In the genomic region with DNA sequence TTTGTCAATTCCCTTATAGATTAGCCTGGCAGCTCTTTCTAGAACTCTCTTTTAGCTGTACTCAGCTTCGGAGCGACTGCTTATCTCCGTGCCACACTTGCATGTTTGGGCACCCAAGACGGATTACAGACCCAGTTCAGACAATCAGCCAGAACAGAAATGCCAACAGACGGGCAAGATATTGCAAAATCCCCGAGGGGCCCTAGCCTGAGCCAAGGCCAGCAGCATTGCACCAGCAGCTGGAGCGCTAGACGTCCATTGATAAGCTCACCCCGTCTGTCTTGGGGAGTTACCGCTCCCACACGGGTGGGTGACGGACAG, we compare ENCODE assay signal across 10 mouse cellular contexts. TPM values are rescaled to one million over a fixed set of nuclear protein-coding genes. Genes with fewer than 3 reads are reported as not detected.
DNase-seq lines count a peak whose midpoint lies in the region; ATAC-seq lines count a peak whose summit lies in the region.
"Had no signal": no experiment of that assay in that cellular context is flagged by ENCODE, and none has a peak within 500 bp of the region (broad histone marks: within the 10 kb centered on the region; RNA-seq: fewer than 3 reads in every experiment).

No protein-coding gene starts in this region.

- H3K36me3 ChIP-seq in heart, embryonic 15.5 days: peaks cover 18% of the 10 kb centered on the region
- H3K36me3 ChIP-seq in intestine, embryonic 15.5 days: peaks cover 13% of the 10 kb centered on the region

- peaks cover 3% of the 10 kb centered on the region for H3K4me1 ChIP-seq in heart, embryonic 15.5 days (replicated peaks)
- no peaks in the 10 kb centered on the region for H3K4me1 ChIP-seq in intestine, embryonic 15.5 days (replicated peaks)

- no peak overlapping the region for H3K4me2 ChIP-seq in heart, embryonic 15.5 days
- no peak overlapping the region for H3K4me2 ChIP-seq in intestine, embryonic 15.5 days (replicated peaks)
- H3K4me2 ChIP-seq: midbrain, embryonic 12.5 days had no signal

- no peak overlapping the region for H3K27ac ChIP-seq in heart, embryonic 15.5 days
- no peak overlapping the region for H3K27ac ChIP-seq in intestine, embryonic 15.5 days
- H3K27ac ChIP-seq: limb, embryonic 10.5 days; midbrain, embryonic 12.5 days had no signal

- 47% methylated on average over 12 of the region's 12 CpGs for WGBS in heart, embryonic 15.5 days
- WGBS in intestine, embryonic 15.5 days: 74% methylated on average over 12 of the region's 12 CpGs

- DNase-seq in heart, postnatal 36 days: no peak
- peak; percentile 83 for DNase-seq in adrenal gland, postnatal 10 days
- DNase-seq in skeletal muscle tissue, adult 2 months (ENCODE audit: low read depth, low spot score): peak; percentile 38
- DNase-seq in thymus, postnatal 36 days: no peak
- DNase-seq in ovary, postnatal 14 days (ENCODE audit: low spot score): no peak
- DNase-seq in thymus, postnatal 4 days: no peak

- no peak for ATAC-seq in heart, embryonic 15.5 days (replicated peaks; ENCODE audit: insufficient number of reproducible peaks, insufficient read depth, low FRiP score, low read depth)
- peak; percentile 14; the same call in 1 of the 2 replicates for ATAC-seq in intestine, embryonic 15.5 days

- H3K9ac ChIP-seq in heart, embryonic 15.5 days: 0 out of 2 replicates have a peak overlapping the region, but pooled peaks have one; percentile 16
- no peak overlapping the region for H3K9ac ChIP-seq in intestine, embryonic 15.5 days
- H3K9ac ChIP-seq: midbrain, embryonic 12.5 days had no signal

- H3K4me3 ChIP-seq in heart, embryonic 15.5 days: no peak overlapping the region
- no peak overlapping the region for H3K4me3 ChIP-seq in intestine, embryonic 15.5 days (replicated peaks)
- H3K4me3 ChIP-seq: limb, embryonic 10.5 days; midbrain, embryonic 12.5 days had no signal

- no peaks in the 10 kb centered on the region for H3K9me3 ChIP-seq in heart, embryonic 15.5 days (replicated peaks)
- H3K9me3 ChIP-seq in intestine, embryonic 15.5 days: no peaks in the 10 kb centered on the region
- H3K9me3 ChIP-seq: limb, embryonic 10.5 days; midbrain, embryonic 12.5 days had no signal

- intact Hi-C loops in heart, postnatal 36 days (cut with DNase I): loop anchor here (5.0 kb wide), 1 partner anchor 176 kb away; no protein-coding TSS in a partner anchor

- no peaks in the 10 kb centered on the region for H3K27me3 ChIP-seq in heart, embryonic 15.5 days
- H3K27me3 ChIP-seq in intestine, embryonic 15.5 days (replicated peaks): no peaks in the 10 kb centered on the region
- H3K27me3 ChIP-seq: midbrain, embryonic 12.5 days had no signal

RNA-seq across cellular contexts. Expression of a gene that starts 3.9 kb away (rescaled TPM):
- polyA plus RNA-seq in heart, embryonic 15.5 days (2015; fragmentation: Nextera tagmentation; extraction: Ambion mirVana): 3.0 and 4.4 TPM in 2 replicates
- total RNA-seq in heart, postnatal 36 days (2021): 10 to 100 TPM; 21.1 to 24.4 TPM
- total RNA-seq in adrenal gland, postnatal 10 days (2021): 10 to 100 TPM; 18.7 to 27.8 TPM
- polyA plus RNA-seq in intestine, embryonic 15.5 days (2015; fragmentation: Nextera tagmentation; extraction: Ambion mirVana): 3.9 and 4.2 TPM in 2 replicates

RNA-seq across cellular contexts. Expression of a gene that starts 11.8 kb away (rescaled TPM):
- polyA plus RNA-seq in heart, embryonic 15.5 days (2015; fragmentation: Nextera tagmentation; extraction: Ambion mirVana): 323 and 339 TPM in 2 replicates
- 100 to 1,000 TPM; 519 to 543 TPM for total RNA-seq in heart, postnatal 36 days (2021)
- total RNA-seq in adrenal gland, postnatal 10 days (2021): 1,000 to 10,000 TPM; 1,004 to 1,027 TPM
- 589 and 659 TPM in 2 replicates for polyA plus RNA-seq in intestine, embryonic 15.5 days (2015; fragmentation: Nextera tagmentation; extraction: Ambion mirVana)

RNA-seq across cellular contexts. Expression of a gene that starts 24.9 kb away (rescaled TPM):
- polyA plus RNA-seq in heart, embryonic 15.5 days (2015; fragmentation: Nextera tagmentation; extraction: Ambion mirVana): 18.5 and 20.0 TPM in 2 replicates
- 100 to 1,000 TPM; 166 to 210 TPM for total RNA-seq in heart, postnatal 36 days (2021)
- 10 to 100 TPM; 85.8 to 88.5 TPM for total RNA-seq in adrenal gland, postnatal 10 days (2021)
- polyA plus RNA-seq in intestine, embryonic 15.5 days (2015; fragmentation: Nextera tagmentation; extraction: Ambion mirVana): 19.8 and 20.1 TPM in 2 replicates

Comparison
In these comparisons a context has a peak if more than half of its experiments do, and no peak if none do; other contexts are left out.
1. DNase-seq: peak in adrenal gland, postnatal 10 days (single experiment) and skeletal muscle tissue, adult 2 months (single experiment); none in heart, postnatal 36 days (0 of 2), thymus, postnatal 36 days (0 of 2), ovary, postnatal 14 days (single experiment) and thymus, postnatal 4 days (single experiment).